Mouse (Mus musculus): Measurements from ENCODE around the gene Pank2.

DNA sequence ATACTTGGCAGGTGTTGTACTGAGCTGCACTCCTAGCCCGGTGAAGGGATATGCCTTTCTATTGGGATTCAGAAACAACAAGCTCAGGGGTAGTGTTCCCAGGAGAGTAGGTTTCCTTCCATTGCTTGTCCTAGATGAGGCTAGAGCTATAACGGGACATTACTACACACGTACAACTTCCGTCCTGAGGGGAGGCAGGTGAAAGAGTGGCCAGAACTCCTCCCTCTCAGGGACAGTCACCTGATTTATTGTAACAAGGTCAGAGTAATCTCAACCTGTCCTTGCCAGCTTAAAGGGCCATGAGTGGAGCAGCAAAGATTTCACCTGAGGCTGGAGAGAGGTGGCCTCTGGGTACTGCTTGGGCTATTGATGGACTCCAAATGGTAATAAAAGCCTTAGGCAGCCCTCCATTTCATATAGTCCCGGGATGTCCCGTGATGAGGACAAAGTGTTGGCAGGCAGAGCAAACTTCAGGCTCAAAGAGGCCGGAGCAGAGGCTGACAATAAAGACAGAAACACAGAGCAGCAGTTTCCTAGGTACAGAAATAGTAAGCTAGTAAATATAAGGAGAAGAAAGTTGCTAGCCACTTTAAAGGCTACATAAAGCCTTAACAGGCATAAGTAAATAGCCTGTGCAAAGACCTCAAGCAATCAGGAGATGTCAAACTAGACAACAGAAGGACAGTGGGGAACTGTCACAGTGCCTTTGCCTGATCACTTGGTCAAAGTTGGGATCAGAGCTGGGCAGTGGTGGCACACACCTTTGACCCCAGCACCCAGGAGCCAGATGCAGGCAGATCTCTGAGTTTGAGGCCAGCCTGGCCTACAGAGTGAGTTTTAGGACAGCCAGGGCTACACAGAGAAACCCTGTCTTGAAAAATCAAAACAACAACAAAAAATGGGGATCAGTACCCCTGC, 46.1 kb upstream of the Pank2 start:
- TF ChIP-seq ZC3H11A (IDR thresholded peaks at IDR 0.05; ENCODE audit: borderline replicate concordance, low read depth, low read length), result no peak
- TF ChIP-seq HCFC1 (IDR thresholded peaks at IDR 0.05; ENCODE audit: borderline replicate concordance, insufficient read depth, low read length), result no peak

Measured in ES-E14 (cell line).